Mouse (Mus musculus): Measurements from ENCODE around the gene Gata1.

DNA sequence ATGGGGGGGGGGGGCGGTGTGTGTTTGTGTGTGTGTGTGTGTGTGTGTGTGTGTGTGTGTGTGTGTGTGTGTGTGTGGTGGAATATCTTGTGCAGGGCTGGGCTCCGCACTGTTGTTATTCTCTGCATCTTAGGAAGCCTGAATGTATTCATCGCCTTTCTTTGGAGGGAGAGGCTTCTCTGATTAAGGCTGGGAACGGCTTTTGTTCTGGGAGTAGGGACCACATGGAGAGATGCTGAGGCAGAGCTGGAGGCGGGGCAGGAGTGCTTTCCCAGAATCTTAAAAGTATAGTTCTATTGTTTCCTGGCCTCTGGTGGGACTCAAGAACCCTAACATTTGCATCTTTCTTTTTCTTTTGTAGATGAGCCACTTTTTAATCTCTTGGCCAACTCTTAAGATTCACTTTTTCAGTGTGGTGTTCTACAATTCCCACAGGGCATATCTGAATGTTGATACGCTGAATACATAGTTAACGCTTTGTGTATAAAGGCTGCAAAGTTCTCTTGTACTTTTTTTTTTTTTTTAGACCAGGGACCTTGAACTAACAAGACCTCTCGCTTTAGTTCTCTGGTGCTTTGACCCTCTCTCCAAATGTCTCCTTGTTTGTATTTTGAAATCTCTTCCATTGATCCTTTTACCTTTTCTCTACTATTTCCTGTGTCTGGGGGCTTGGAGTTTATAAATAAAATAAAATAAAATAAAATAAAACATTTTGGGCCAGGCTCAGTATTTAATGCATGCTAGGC lies 35.9 kb upstream of the Gata1 start:
- TF ChIP-seq CTCF (conservative IDR thresholded peaks at IDR 0.05; ENCODE audit: insufficient read depth, insufficient read length, low read depth, low read length) (no peak), POLR2A (IDR thresholded peaks at IDR 0.05; ENCODE audit: low read depth, low read length) (no peak)
